Mouse (Mus musculus): ENCODE data around the gene Zfy2.

Zfy2 gene

GRCm38 (mm10) chrY:2170309-2170708, at the start of gene Zfy2:
Gene Zfy2, minus strand, starts transcription at chrY:2170409.
- no peak for DNase-seq (ENCODE audit: low read depth, low spot score)

All from ZHBTc4 (cell line).